Mouse (Mus musculus) brain, embryonic 14.5 days (tissue): ENCODE measurements around the gene Tmem88.

Experiments used
- CTCF ChIP-seq: fragments of 200-500 bp; IDR thresholded peaks from 2 replicates; pipeline ENCODE4 v1.5.1; 2012; ENCODE audit warnings: inconsistent platforms, mild to moderate bottlenecking, moderate library complexity, borderline replicate concordance; ENCODE audit not compliant: insufficient read depth, insufficient read length; ENCODE audit errors: extremely low read depth
- POLR2A ChIP-seq: fragments of 200-500 bp; IDR thresholded peaks from 2 replicates; pipeline ENCODE4 v1.6.1; 2012; ENCODE audit warnings: mild to moderate bottlenecking, inconsistent platforms, borderline replicate concordance; ENCODE audit not compliant: poor library complexity, insufficient read depth, insufficient read length, severe bottlenecking; ENCODE audit errors: extremely low read depth

DNA sequence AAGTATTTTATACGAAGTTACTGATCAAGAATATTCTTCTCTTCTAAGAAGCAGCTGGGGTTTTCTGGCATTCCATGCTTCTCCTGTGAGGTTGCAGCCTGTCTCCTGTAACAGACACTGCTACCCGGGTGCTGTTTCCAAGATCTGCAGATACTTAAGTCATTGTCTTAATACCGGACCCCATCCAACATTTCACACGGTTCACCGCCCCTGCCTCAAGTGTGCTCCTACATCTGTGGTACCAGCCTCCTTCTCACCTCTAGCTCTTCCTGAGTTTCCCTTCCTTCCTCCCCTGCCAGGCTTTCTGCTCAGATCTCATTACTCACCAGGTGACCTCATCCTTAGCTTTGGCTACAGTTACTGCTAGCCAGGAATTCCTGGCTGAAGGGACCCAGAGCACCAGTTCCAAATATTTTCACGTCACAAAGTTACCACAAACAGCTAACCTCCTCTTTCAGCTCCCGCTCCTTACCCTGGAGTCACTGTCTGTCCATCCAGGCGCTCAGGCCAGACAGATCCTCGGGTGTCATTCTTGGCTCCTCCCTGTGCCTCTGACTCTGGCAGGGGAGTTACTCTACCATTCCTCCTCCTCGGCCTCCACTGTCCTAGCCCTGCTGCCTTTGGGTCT is 15.4 kb downstream of the Tmem88 start:
- no peak for TF ChIP-seq CTCF
- no peak for TF ChIP-seq POLR2A
